Mouse (Mus musculus) thymus, adult 2 months (tissue): ENCODE measurements at regions not wholly inside any gene's neighbourhood (a gene's known extent, or its start where the extent isn't known, plus 50 kb on each side); places are given as distances from the start of the nearest gene placed in this dataset.

Source experiments
- CTCF ChIP-seq: fragments of 200-500 bp; IDR thresholded peaks from 2 replicates; pipeline ENCODE4 v1.5.1; 2012; ENCODE audit warnings: mild to moderate bottlenecking, control low read depth, low read length, moderate library complexity, borderline replicate concordance; ENCODE audit not compliant: control insufficient read depth, poor library complexity, insufficient read depth; ENCODE audit errors: extremely low read depth
- POLR2A ChIP-seq: fragments of 200-500 bp; IDR thresholded peaks from 2 replicates; pipeline ENCODE4 v1.6.1; 2012; ENCODE audit warnings: mild to moderate bottlenecking, low read length, control low read depth, moderate library complexity; ENCODE audit not compliant: control insufficient read depth, poor library complexity, insufficient read depth; ENCODE audit errors: extremely low read depth

DNA sequence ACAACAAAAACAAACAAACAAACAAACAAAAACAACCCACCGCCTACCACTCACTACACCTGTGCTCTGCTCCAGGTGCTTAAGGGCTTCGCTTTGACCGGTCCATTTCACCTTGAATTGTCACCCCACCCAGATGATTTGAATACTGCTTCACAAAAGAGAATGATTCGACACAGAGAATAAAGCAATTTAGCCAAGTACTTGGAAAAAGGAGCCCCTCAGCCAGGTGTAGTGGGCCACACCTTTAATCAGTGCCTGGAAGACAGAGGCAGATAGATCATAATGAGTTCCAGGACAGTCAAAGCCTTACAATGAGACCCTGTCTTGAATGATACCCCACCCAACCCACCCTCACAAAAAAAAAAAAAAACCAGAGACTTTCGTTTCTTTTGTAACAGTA lies 798.5 kb downstream of the Diaph2 start:
- no peak for TF ChIP-seq POLR2A
- no peak for TF ChIP-seq CTCF
